Mouse (Mus musculus): ENCODE data around the gene Prpf4b. TPM values are rescaled to one million over a fixed set of nuclear protein-coding genes. Genes with fewer than 3 reads are reported as not detected.

Prpf4b gene
- 243 TPM for polyA plus RNA-seq (2015; fragmentation: Illumina TruSeq; extraction: RNeasy Lipid Tissue Mini Kit (QIAGEN cat#74804); ENCODE audit: insufficient read depth, low replicate concordance)

GRCm38 (mm10) chr13:34875166-34875710 lies at the start of gene Prpf4b:
Gene Prpf4b (plus strand): TSS chr13:34875302.

GRCm38 (mm10) chr13:34924210-34924609 lies 49.1 kb downstream of the Prpf4b start, which contains the start of the genes Fam217a and 4933417A18Rik:
Gene Fam217a (minus strand): TSS chr13:34924310.
Gene 4933417A18Rik (plus strand): TSS chr13:34924409.

Other genes starting within 250 kb of the Prpf4b start
- gene Pxdc1, start 221.8 kb upstream of the Prpf4b start, polyA plus RNA-seq (2015; fragmentation: Illumina TruSeq; extraction: RNeasy Lipid Tissue Mini Kit (QIAGEN cat#74804); ENCODE audit: insufficient read depth, low replicate concordance) = 96.9 TPM
- not detected for gene Fam50b, start 140.5 kb upstream of the Prpf4b start, polyA plus RNA-seq (2015; fragmentation: Illumina TruSeq; extraction: RNeasy Lipid Tissue Mini Kit (QIAGEN cat#74804); ENCODE audit: insufficient read depth, low replicate concordance)
- gene Fam217a, start 49.0 kb downstream of the Prpf4b start, polyA plus RNA-seq (2015; fragmentation: Illumina TruSeq; extraction: RNeasy Lipid Tissue Mini Kit (QIAGEN cat#74804); ENCODE audit: insufficient read depth, low replicate concordance) = 0.29 TPM
- gene 4933417A18Rik, start 49.1 kb downstream of the Prpf4b start, polyA plus RNA-seq (2015; fragmentation: Illumina TruSeq; extraction: RNeasy Lipid Tissue Mini Kit (QIAGEN cat#74804); ENCODE audit: insufficient read depth, low replicate concordance) = not detected
- gene Eci3, start 88.5 kb downstream of the Prpf4b start, polyA plus RNA-seq (2015; fragmentation: Illumina TruSeq; extraction: RNeasy Lipid Tissue Mini Kit (QIAGEN cat#74804); ENCODE audit: insufficient read depth, low replicate concordance) = 0.18 TPM
- gene Eci2, start 151.8 kb downstream of the Prpf4b start, polyA plus RNA-seq (2015; fragmentation: Illumina TruSeq; extraction: RNeasy Lipid Tissue Mini Kit (QIAGEN cat#74804); ENCODE audit: insufficient read depth, low replicate concordance) = 72.2 TPM